Mouse (Mus musculus): ENCODE measurements around the gene Sgms1. TPM values are rescaled to one million over a fixed set of nuclear protein-coding genes. Genes with fewer than 3 reads are reported as not detected.

Sgms1 gene
- total RNA-seq, 2 experiments from 2014 or later: 45.3 to 46.0 TPM

- peak; percentile 68 to 69 for DNase-seq (ENCODE audit: low spot score in 2 of 2)
Observed at GRCm38 (mm10) chr19:32386556-32387402, 2.7 kb downstream of the Sgms1 start.

GRCm38 (mm10) chr19:32383738-32384137, 5.8 kb downstream of the Sgms1 start:
- no peak for DNase-seq (ENCODE audit: low spot score in 2 of 2)

GRCm38 (mm10) chr19:32381511-32381961, 8.0 kb downstream of the Sgms1 start:
- no peak for DNase-seq (ENCODE audit: low spot score in 2 of 2)

GRCm38 (mm10) chr19:32380748-32381147, 8.8 kb downstream of the Sgms1 start:
- DNase-seq (ENCODE audit: low spot score in 2 of 2): no peak

- no peak for DNase-seq (ENCODE audit: low spot score in 2 of 2)
Observed at GRCm38 (mm10) chr19:32379239-32379920, 10.1 kb downstream of the Sgms1 start.

GRCm38 (mm10) chr19:32378581-32378980, 10.9 kb downstream of the Sgms1 start:
- DNase-seq (ENCODE audit: low spot score in 2 of 2): no peak

GRCm38 (mm10) chr19:32377701-32378325, 11.7 kb downstream of the Sgms1 start:
- DNase-seq (ENCODE audit: low spot score in 2 of 2): no peak

- DNase-seq (ENCODE audit: low spot score in 2 of 2): no peak
Observed at GRCm38 (mm10) chr19:32376886-32377535, 12.5 kb downstream of the Sgms1 start.

GRCm38 (mm10) chr19:32376054-32376453, 13.5 kb downstream of the Sgms1 start:
- DNase-seq (ENCODE audit: low spot score in 2 of 2): no peak

- DNase-seq (ENCODE audit: low spot score in 2 of 2): no peak
Observed at GRCm38 (mm10) chr19:32375473-32375985, 14.0 kb downstream of the Sgms1 start.

GRCm38 (mm10) chr19:32374751-32375150, 14.8 kb downstream of the Sgms1 start:
- DNase-seq (ENCODE audit: low spot score in 2 of 2): no peak

GRCm38 (mm10) chr19:32373865-32374655, 15.5 kb downstream of the Sgms1 start:
- DNase-seq (ENCODE audit: low spot score in 2 of 2): no peak

GRCm38 (mm10) chr19:32372373-32372772, 17.1 kb downstream of the Sgms1 start:
- no peak for DNase-seq (ENCODE audit: low spot score in 2 of 2)

GRCm38 (mm10) chr19:32367333-32367732, 22.2 kb downstream of the Sgms1 start:
- no peak for DNase-seq (ENCODE audit: low spot score in 2 of 2)

GRCm38 (mm10) chr19:32366406-32366805, 23.1 kb downstream of the Sgms1 start:
- no peak for DNase-seq (ENCODE audit: low spot score in 2 of 2)

- DNase-seq (ENCODE audit: low spot score in 2 of 2): peak; percentile 67 to 75
Observed at GRCm38 (mm10) chr19:32365111-32365510, 24.4 kb downstream of the Sgms1 start.

- DNase-seq (ENCODE audit: low spot score in 2 of 2): no peak
Observed at GRCm38 (mm10) chr19:32363587-32363986, 25.9 kb downstream of the Sgms1 start.

GRCm38 (mm10) chr19:32362520-32362919, 27.0 kb downstream of the Sgms1 start:
- no peak for DNase-seq (ENCODE audit: low spot score in 2 of 2)

GRCm38 (mm10) chr19:32360989-32361698, 28.4 kb downstream of the Sgms1 start:
- no peak for DNase-seq (ENCODE audit: low spot score in 2 of 2)

- no peak for DNase-seq (ENCODE audit: low spot score in 2 of 2)
Observed at GRCm38 (mm10) chr19:32360546-32360945, 29.0 kb downstream of the Sgms1 start.

Data from left cerebral cortex, adult 18-20 months (tissue).